Mouse (Mus musculus): ENCODE measurements around the gene Dnmt3b. TPM values are rescaled to one million over a fixed set of nuclear protein-coding genes. Genes with fewer than 3 reads are reported as not detected.

Dnmt3b gene
- 1 to 10 TPM; 2.8 to 4.0 TPM for total RNA-seq (2021)

DNA sequence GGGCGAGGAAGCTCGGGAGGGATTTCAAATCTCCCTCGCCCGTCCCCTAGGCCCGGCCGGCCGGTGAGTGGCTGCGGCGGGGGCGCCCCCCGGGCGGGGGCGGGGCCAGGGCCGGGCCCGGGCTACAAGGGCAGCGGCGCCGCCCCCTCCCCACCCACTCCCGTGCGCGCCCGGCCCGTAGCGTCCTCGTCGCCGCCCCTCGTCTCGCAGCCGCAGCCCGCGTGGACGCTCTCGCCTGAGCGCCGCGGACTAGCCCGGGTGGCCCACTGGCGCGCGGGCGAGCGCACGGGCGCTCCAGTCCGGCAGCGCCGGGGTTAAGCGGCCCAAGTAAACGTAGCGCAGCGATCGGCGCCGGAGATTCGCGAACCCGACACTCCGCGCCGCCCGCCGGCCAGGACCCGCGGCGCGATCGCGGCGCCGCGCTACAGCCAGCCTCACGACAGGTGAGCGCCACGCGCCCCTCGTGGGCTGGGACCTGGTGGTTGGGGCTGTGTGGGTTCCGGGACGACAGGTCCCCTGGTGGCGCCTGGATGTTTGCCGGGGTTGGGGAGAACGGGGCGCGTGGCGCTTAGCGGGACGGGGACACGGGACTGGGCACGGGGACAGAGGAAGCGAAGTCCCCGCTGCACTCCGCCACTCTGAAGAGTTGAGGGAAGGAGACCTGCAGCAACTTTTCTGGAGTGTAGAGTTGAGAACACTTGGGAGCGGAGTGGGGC lies at the start of gene Dnmt3b:
Gene Dnmt3b, plus strand, starts transcription at position 153 of the 716 bp plus-strand sequence.
- DNase-seq = peak; percentile 75
- intact Hi-C loops (cut with DNase I) = no loop called here

GRCm38 (mm10) chr2:153600021-153600666 lies 49.1 kb upstream of the Dnmt3b start:
- peak; percentile 75 for DNase-seq
- intact Hi-C loops (cut with DNase I) = no loop called here

DNA sequence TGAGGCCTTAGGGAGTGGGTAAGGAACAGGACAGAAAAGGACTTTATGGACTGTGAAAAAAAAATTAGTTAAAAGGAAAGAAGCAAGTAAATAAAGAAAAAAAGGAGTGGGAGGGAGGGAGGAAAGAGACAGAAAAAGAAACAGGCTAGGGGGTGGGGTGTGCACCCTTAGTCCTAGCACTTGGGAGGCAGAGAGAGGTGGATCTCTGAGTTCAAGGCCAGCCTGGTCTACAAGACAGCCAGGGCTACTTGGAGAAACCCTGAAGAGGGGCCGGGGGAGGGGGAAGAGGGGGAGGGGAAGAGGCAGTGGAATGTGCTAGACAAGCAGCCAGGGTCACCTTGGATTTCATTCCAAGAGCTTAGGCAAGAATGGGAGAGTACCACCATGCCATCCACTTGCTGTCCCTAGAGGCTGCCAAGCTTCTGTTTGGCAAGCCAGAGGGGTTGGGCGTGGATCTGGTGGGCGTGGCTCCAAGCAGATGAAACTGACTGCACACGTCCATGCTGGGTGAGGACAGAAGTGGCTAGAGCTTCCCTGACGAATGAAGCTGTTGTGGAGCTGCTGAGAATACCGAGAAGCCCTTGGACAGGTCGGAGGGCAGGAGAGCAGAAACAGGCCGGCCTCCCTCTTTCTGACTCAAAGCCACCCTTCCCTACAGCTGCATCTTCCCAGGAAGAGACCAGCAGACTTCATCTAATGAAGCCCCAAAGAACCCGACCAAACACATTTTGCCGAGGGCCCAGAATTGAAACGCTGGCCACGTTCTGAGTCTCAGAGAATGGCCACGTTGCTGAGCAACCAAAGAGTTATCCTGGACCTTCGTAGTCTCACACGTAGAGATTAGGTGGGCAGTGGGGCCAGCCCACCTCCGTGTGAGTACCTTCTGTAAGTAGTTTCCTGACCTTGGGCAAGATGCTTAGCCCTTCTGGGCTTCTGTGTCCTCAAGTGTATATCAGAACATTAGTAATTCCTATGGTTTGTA lies 48.3 kb upstream of the Dnmt3b start:
- peak; percentile 74 for DNase-seq
- intact Hi-C loops (cut with DNase I) = no loop called here

DNA sequence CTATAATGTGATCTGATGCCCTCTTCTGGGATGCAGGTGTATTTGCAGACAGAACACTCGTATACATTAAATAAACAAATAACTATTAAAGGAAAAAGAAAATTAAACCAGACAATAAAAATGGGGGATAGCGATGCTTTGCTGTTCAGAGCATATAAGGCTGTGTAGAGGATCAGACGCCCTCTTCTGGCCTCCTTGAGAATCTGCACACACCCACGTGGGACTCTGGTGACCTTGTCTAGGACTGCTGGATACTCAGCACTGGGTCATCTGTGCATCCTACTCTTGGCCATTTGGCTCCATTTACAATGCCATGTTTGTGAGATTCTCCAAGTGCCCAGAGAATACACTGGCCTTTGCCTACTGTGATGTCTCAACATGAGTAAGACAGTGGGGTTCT lies 45.5 kb upstream of the Dnmt3b start:
- intact Hi-C loops (cut with DNase I) = no loop called here
- no peak for DNase-seq

GRCm38 (mm10) chr2:153606421-153606820 lies 42.8 kb upstream of the Dnmt3b start:
- DNase-seq = no peak
- intact Hi-C loops (cut with DNase I) = no loop called here

DNA sequence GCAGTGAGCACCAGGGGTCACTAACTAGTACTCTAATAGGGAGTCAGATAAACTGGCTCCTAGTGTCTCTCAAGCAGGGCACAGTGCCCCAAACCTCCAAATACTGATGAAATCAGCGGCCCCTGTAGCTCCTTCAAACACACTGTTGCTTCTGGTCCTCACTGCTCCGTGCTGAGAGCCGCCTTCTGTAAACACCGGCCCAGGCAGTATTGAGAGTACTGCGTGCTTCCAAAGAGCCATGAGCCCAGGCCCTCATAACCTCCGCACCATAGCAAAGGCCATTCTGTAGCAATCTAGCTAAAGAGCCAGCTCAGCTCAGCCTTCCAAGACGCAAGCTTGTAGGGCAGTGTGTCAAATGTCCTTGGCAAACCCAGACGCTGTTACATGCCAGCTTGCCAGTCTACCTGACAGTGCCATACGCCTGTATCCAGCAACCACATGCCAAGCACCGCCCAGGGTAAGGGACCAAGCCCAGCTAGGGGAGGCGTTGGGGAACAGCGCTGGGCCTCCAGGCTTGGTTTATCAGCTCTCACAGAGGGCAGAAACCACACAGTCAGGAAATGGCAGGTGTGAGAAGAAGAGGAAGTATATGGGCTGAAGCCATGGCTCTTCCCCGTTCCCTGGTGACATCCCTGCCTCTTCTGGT lies 41.3 kb upstream of the Dnmt3b start:
- intact Hi-C loops (cut with DNase I) = no loop called here
- peak; percentile 86 for DNase-seq

GRCm38 (mm10) chr2:153609058-153609457 lies 40.2 kb upstream of the Dnmt3b start:
- intact Hi-C loops (cut with DNase I) = no loop called here
- peak; percentile 35 for DNase-seq

- peak; percentile 98 for DNase-seq
- intact Hi-C loops (cut with DNase I) = no loop called here
Measured at GRCm38 (mm10) chr2:153609548-153609947, 39.7 kb upstream of the Dnmt3b start.

GRCm38 (mm10) chr2:153610426-153611240 lies 38.6 kb upstream of the Dnmt3b start:
- intact Hi-C loops (cut with DNase I) = no loop called here
- peak; percentile 59 for DNase-seq

- no peak for DNase-seq
- intact Hi-C loops (cut with DNase I) = no loop called here
Measured at GRCm38 (mm10) chr2:153611241-153611630, 38.0 kb upstream of the Dnmt3b start.

DNA sequence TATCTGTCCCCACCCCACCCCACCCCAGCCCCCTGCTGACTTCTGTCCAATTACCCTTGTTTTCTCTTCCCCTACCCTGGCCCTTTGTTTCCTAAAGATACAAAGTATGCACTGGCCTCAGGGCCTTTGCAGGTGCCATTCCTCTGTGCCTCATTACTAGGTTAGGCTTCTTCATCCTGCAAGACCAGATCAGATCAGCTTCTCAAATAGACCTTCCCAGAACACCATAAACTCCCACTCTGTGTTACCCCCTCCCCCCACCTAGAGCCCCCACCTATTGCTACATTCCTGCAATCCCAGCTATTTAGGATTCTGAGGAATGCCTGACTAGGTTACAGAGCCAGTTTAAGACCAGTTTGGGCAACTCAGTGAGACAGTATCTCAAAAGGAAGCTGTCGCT lies 37.5 kb upstream of the Dnmt3b start:
- intact Hi-C loops (cut with DNase I) = no loop called here
- DNase-seq = no peak

DNA sequence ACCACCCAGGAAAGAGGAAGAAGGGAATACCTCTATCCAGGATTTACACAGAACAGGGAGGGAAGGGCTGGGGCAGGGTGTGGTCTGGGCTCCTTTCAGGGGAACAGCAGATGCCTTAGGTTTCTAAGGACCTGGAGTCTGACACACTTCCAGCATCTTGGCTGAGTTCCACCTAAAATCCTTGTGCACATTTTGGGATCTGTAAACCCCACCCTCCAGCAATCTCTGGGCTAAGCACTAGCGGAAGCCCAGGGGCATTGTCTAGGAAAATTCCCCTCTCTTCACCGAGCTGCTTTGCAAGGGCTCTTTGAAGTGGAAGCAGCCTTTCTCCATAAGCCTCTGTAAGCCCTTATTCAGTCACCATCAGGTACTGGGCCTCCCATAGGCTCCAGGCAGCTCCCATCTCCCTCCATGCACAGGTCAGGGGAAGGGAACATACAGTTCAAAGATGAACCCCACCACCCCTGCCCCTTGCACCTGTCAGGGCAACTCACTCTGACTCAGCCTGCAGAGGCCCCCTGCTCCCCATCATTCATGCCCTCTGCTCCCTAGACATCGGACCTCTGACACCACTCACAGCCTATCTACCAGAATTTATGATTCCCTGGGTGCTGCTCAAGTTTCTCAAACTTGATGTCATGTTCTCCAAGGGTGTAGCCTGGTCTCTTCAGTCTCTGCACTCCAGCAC lies 36.5 kb upstream of the Dnmt3b start:
- intact Hi-C loops (cut with DNase I) = no loop called here
- no peak for DNase-seq

- DNase-seq = no peak
- intact Hi-C loops (cut with DNase I) = no loop called here
Measured at GRCm38 (mm10) chr2:153616893-153617292, 32.4 kb upstream of the Dnmt3b start.

GRCm38 (mm10) chr2:153618439-153618838 lies 30.8 kb upstream of the Dnmt3b start:
- intact Hi-C loops (cut with DNase I) = no loop called here
- DNase-seq = no peak

DNA sequence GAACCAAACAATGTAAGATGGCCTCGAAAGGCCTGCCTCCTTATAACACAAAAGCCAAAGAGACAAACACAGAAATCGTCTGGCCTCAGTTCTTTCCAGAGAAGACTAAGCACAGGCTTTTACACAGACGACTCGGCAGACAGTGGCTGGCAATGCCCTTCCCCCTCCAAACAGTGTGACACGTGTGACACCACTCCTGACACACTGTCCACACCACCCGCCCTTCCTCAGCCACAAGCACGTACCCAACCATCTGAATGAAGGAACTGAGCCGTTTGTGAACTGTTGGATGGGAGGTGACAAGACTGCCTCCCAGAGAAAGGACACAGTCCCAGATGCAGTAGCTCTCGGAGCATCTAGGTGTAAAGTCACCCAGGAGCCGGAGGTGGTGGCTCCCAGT lies 30.4 kb upstream of the Dnmt3b start:
- intact Hi-C loops (cut with DNase I) = no loop called here
- no peak for DNase-seq

GRCm38 (mm10) chr2:153622449-153622848 lies 26.8 kb upstream of the Dnmt3b start:
- intact Hi-C loops (cut with DNase I) = no loop called here
- no peak for DNase-seq

GRCm38 (mm10) chr2:153630950-153631349 lies 18.3 kb upstream of the Dnmt3b start:
- intact Hi-C loops (cut with DNase I) = no loop called here
- DNase-seq = no peak

DNA sequence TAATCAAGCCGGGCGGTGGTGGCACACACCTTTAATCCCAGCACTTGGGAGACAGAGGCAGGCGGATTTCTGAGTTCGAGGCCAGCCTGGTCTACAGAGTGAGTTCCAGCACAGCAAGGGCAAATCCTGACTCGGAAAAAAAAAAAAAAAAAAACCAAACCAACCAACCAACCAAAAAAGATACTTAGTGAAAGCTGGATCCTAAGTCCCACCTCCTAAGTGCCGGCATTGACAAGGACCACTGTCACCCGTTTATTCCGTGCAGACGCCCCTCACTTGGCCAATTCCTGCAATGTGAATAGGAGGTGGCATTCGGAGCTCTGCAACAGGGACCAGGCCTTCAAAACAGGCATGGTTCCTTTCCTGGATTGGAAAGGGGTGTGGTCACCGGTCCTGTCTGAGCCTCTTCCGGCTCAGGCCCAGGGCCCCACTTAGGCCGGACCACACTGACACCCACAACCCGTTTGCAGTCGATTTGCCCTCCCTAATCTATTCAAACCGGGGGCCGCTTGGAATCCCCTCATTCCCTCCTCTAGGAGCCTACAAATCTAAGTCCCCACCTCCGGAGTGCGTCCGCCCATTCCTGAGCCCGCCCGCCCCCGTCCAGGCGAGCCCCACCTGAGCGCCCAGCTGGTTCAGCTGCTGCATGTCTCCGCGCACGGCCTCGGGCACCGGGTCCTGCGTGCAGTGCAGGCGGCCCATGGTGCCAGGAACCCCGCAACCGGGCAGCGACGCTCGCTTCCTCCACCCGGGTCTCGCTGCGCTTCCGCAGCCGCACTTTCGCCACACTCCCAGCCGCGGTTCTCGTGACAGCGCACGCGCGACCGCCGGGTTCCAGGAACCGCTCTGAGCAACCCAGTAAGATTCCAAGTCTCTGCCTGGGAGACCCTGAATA lies 17.0 kb upstream of the Dnmt3b start, which contains the start of gene Commd7:
Gene Commd7, minus strand, starts transcription at position 806 of the 895 bp plus-strand sequence.
- intact Hi-C loops (cut with DNase I) = no loop called here

More for the DNA sequence above, 17.0 kb upstream of the Dnmt3b start, which contains the start of gene Commd7:
- peak; percentile 83 for DNase-seq

Measured in left cerebral cortex, postnatal 4 days (tissue).